Mouse (Mus musculus) heart, embryonic 14.5 days (tissue): Measurements from ENCODE around the gene Mllt6. TPM values are rescaled to one million over a fixed set of nuclear protein-coding genes. Genes with fewer than 3 reads are reported as not detected.

Source experiments
- ATAC-seq: fragments of 200-750 bp; cut with Nextera tagmentation; 2 replicates; pipeline ENCODE4 v1.8.0; 2017; ENCODE audit warnings: low read depth, moderate TSS enrichment; ENCODE audit not compliant: insufficient number of reproducible peaks, insufficient read depth, low FRiP score
- H3K27ac ChIP-seq, 2 experiments: fragments of 200-500 bp in 1 of 2; fragments of 300-500 bp in 1 of 2; sonication (generic) in 1 of 2; replicated peaks in 1 of 2; 2 replicates each; pipeline ENCODE4 v1.5.1; 2012 to 2014; ENCODE audit warnings: low read depth in 2 of 2, low read length in 2 of 2, control low read depth in 1 of 2, mild to moderate bottlenecking in 1 of 2, mixed read lengths in 1 of 2; ENCODE audit not compliant: control insufficient read depth in 1 of 2, insufficient read depth in 1 of 2
- H3K27me3 ChIP-seq: fragments of 300-500 bp; sonication (generic); 2 replicates; pipeline ENCODE4 v1.6.1; 2014; ENCODE audit warnings: mild to moderate bottlenecking, low read length, control low read depth; ENCODE audit not compliant: control insufficient read depth, insufficient read depth
- H3K36me3 ChIP-seq: fragments of 300-500 bp; sonication (generic); 2 replicates; pipeline ENCODE4 v1.6.1; 2014; ENCODE audit warnings: mild to moderate bottlenecking, control low read depth, low read length, mixed read lengths; ENCODE audit not compliant: control insufficient read depth, insufficient read depth
- H3K4me1 ChIP-seq, 2 experiments: fragments of 200-500 bp in 1 of 2; fragments of 300-500 bp in 1 of 2; sonication (generic) in 1 of 2; 2 replicates each; pipeline ENCODE4 v1.6.1; 2012 to 2014; ENCODE audit warnings: low read length in 2 of 2, control low read depth in 1 of 2, mixed read lengths in 1 of 2; ENCODE audit not compliant: control insufficient read depth in 2 of 2, insufficient read depth in 2 of 2
- H3K4me2 ChIP-seq: fragments of 300-500 bp; sonication (generic); 2 replicates; pipeline ENCODE4 v1.6.1; 2014; ENCODE audit warnings: mild to moderate bottlenecking, low read length
- H3K4me3 ChIP-seq, 2 experiments: fragments of 200-500 bp in 1 of 2; fragments of 300-500 bp in 1 of 2; sonication (generic) in 1 of 2; 2 replicates each; pipeline ENCODE4 v1.5.1; 2012 to 2014; ENCODE audit warnings: low read length in 2 of 2, mild to moderate bottlenecking in 2 of 2, control low read depth in 1 of 2, low read depth in 1 of 2, moderate library complexity in 1 of 2; ENCODE audit not compliant: control insufficient read depth in 1 of 2, insufficient read depth in 1 of 2
- H3K9ac ChIP-seq: fragments of 300-500 bp; sonication (generic); 2 replicates; pipeline ENCODE4 v1.6.1; 2014; ENCODE audit warnings: mild to moderate bottlenecking, low read length
- H3K9me3 ChIP-seq: fragments of 300-500 bp; sonication (generic); 2 replicates; pipeline ENCODE4 v1.6.1; 2016; ENCODE audit warnings: low read length, control low read depth; ENCODE audit not compliant: control insufficient read depth
- WGBS: fragments of 180-500 bp; shearing (Covaris S2); extraction: QIAGEN DNeasy Blood & Tissue Kit; methylation state at CpG from one replicate; pipeline ENCODE4 v1.1.7; 2014; 5-methylcytosine and 5-hydroxymethylcytosine counted together
- polyA plus RNA-seq: library from polyadenylated mRNA; unstranded; fragments of >200 nt; fragmentation: Nextera tagmentation; extraction: Ambion mirVana; gene quantifications from 2 replicates; pipeline ENCODE4 v1.2.1, GENCODE M21; 2014

The Mllt6 gene
- polyA plus RNA-seq, 1 experiment from 2014 or later: 3.2 TPM

GRCm38 (mm10) chr11:97680430-97680829 lies 17.2 kb downstream of the Mllt6 start:
- no peak overlapping the region for H3K4me2 ChIP-seq
- H3K9me3 ChIP-seq: no peaks in the 10 kb centered on the region
- H3K36me3 ChIP-seq: peaks cover 78% of the 10 kb centered on the region
- peaks cover 8 to 12% of the 10 kb centered on the region in 2 experiments; a peak in 3 of 4 replicates for H3K4me1 ChIP-seq
- no peak overlapping the region for H3K9ac ChIP-seq
- ATAC-seq: 0 out of 2 replicates have a peak, but pooled peaks have one; percentile 35
- H3K27me3 ChIP-seq: no peaks in the 10 kb centered on the region
- WGBS: 76% methylated on average over 10 of the region's 12 CpGs
- no peak overlapping the region for H3K4me3 ChIP-seq
- H3K27ac ChIP-seq: 0 out of 4 replicates have a peak overlapping the region, but pooled peaks of 1 of the 2 experiments have one; percentile 9

DNA sequence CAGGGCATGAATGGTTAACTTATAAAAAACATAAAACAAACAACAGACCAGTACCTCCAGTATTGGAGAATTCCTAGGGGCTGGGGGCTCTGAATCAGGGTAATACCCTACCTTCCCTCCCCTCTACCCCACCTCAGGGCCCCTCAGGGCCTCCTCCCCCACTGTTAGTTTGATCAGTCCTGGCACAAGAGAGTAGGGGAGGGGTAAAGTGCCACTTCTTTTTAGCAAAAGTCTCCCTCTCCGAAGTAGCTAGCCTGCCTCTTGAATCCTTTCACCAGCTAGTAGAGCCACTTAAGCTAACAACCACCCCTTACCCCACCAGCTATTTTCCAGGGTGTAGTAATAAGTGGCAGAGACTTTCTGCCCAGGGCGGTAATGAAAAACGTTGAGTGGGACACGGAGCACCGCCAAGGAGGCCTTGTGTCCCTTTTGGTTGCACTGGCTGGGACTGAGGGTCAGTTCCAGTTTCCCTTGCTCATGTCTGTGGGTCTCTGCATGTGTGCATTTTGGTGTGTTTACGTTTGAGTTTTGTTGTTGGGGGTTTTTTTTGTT lies 19.4 kb downstream of the Mllt6 start:
- H3K27ac ChIP-seq: no peak overlapping the region
- 54% methylated on average over 6 of the region's 6 CpGs for WGBS
- peaks cover 16 to 21% of the 10 kb centered on the region in 2 experiments for H3K4me1 ChIP-seq
- ATAC-seq: no peak
- no peak overlapping the region for H3K4me3 ChIP-seq
- H3K9me3 ChIP-seq: no peaks in the 10 kb centered on the region
- peaks cover 56% of the 10 kb centered on the region for H3K36me3 ChIP-seq
- no peak overlapping the region for H3K4me2 ChIP-seq
- H3K27me3 ChIP-seq: no peaks in the 10 kb centered on the region
- no peak overlapping the region for H3K9ac ChIP-seq

DNA sequence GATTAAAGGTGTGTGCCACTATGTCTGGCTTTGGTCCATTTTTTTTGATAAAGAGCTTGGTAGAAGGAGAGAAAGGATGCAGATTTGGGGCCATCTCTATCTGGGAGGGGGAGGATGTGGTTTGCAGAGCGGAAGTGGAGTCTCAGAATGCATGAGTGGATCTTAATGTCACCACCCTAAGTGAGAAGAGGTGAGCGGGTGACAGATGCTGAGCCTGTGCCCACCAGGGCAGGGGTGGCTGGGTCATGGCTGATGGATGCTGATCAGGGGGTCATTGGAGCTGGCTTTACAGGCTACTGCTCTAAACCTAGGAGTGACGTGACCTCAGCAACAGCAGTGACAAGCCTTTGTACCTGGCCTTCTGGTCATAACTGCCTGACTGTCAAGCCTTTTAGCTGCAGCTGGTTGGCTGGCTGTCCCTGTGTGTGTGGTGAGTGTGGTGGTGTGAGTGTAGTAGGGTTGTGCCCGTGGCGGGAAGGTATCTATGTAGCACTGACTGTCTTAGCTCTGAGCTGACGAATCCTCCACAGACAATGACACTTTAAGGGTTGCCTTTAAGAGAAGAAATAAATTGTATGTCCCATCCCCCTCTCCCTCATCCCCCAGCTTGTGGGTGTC lies 21.0 kb downstream of the Mllt6 start:
- no peak overlapping the region for H3K27ac ChIP-seq
- H3K27me3 ChIP-seq: no peaks in the 10 kb centered on the region
- no peaks in the 10 kb centered on the region for H3K9me3 ChIP-seq
- H3K4me3 ChIP-seq: no peak overlapping the region
- H3K4me1 ChIP-seq: peaks cover 16 to 21% of the 10 kb centered on the region in 2 experiments
- no peak overlapping the region for H3K9ac ChIP-seq
- H3K4me2 ChIP-seq: no peak overlapping the region
- whole genome bisulfite sequencing: 75% methylated on average over 6 of the region's 6 CpGs
- ATAC-seq: no peak
- peaks cover 48% of the 10 kb centered on the region for H3K36me3 ChIP-seq

- no peak overlapping the region for H3K4me3 ChIP-seq
- peaks cover 16 to 21% of the 10 kb centered on the region in 2 experiments for H3K4me1 ChIP-seq
- WGBS: 37% methylated on average over 7 of the region's 7 CpGs
- peak overlapping the region in 1 of 2 experiments; percentile 58; a peak in 2 of 4 replicates for H3K27ac ChIP-seq
- H3K27me3 ChIP-seq: no peaks in the 10 kb centered on the region
- H3K9ac ChIP-seq: peak overlapping the region; percentile 30; the same call in 1 of the 2 replicates
- ATAC-seq: no peak
- peaks cover 48% of the 10 kb centered on the region for H3K36me3 ChIP-seq
- peak overlapping the region; percentile 73; the same call in 1 of the 2 replicates for H3K4me2 ChIP-seq
- H3K9me3 ChIP-seq: no peaks in the 10 kb centered on the region
These were observed 21.6 kb downstream of the Mllt6 start for GRCm38 (mm10) chr11:97684766-97685165.

GRCm38 (mm10) chr11:97685613-97686321 lies 22.6 kb downstream of the Mllt6 start, which contains the start of gene Cisd3:
Cisd3 (plus strand) TSS chr11:97685826.
- Histone ChIP-seq H3K4me1 (peaks cover 11 to 12% of the 10 kb centered on the region in 2 experiments), H3K27ac (peak within 1 kb of the TSS; percentile 48 to 58), H3K27me3 (no peaks in the 10 kb centered on the region), H3K9me3 (no peaks in the 10 kb centered on the region), H3K4me2 (peak within 1 kb of the TSS; percentile 73), H3K9ac (peak within 1 kb of the TSS; percentile 70), H3K36me3 (peaks cover 48% of the 10 kb centered on the region), H3K4me3 (peak within 1 kb of the TSS; percentile 34 to 39)
- peak; percentile 84 for ATAC-seq
- WGBS: under 1% methylated on average over 43 of the region's 43 CpGs

DNA sequence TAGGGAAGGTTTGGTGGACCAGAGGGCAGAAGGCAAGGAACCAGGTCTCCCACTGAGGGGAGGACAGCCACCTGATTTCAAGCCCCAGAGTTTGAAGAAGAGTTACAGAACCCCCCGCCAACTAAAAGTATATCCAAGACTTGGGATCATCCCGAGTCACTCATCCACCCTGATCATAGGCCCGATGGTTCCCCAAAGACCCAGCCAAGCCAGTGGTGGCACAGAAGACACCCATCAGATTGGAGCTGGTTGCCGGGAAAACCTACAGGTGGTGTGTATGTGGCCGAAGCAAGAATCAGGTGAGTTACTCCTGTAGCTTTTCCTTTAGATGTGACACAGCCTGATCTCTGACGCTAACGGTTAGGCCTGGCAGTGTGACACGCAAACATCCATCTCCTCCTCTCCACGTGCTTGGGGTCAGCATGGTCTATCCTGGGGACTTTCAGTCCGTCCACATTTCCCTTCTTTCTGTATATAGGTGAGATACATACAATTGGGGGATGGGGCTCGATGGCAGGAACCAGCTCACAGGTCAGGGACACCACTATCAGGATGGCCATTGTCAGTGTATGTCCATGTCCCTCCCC lies 23.2 kb downstream of the Mllt6 start:
- no peak for ATAC-seq
- WGBS: 73% methylated on average over 11 of the region's 11 CpGs
- Histone ChIP-seq H3K9ac (peak overlapping the region; percentile 70), H3K27ac (peak overlapping the region in 1 of 2 experiments; percentile 58; a peak in 1 of 4 replicates), H3K4me2 (peak overlapping the region; percentile 73), H3K4me3 (peak overlapping the region; percentile 34 to 39), H3K4me1 (peaks cover 11 to 12% of the 10 kb centered on the region in 2 experiments), H3K9me3 (no peaks in the 10 kb centered on the region), H3K27me3 (no peaks in the 10 kb centered on the region), H3K36me3 (peaks cover 48% of the 10 kb centered on the region)

DNA sequence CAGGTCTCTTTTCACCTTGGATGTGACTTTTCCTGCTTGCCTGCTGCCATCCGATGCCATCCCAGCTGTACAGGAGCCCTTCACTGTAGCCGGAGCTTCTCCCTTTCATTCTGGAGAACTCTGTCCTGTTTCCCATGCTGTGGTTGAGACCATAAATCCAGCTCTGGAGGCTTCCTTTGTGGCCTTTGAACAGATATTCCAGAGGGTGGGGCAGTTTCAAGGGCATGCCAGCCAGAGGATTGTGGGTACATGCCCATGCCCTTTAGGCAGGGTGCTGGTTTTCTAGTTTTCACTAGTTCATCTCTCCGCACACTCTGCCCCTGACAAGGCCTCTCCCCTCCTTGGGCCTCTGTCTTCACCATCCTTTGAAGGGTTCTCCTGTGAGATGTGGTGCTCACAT lies 23.8 kb downstream of the Mllt6 start:
- Histone ChIP-seq H3K9me3 (no peaks in the 10 kb centered on the region), H3K4me3 (no peak overlapping the region), H3K27me3 (no peaks in the 10 kb centered on the region), H3K27ac (no peak overlapping the region), H3K4me2 (0 out of 2 replicates have a peak overlapping the region, but pooled peaks have one; percentile 73), H3K9ac (peak overlapping the region; percentile 35), H3K36me3 (peaks cover 48% of the 10 kb centered on the region), H3K4me1 (peaks cover 11 to 12% of the 10 kb centered on the region in 2 experiments)
- 82% methylated on average over 3 of the region's 3 CpGs for WGBS
- no peak for ATAC-seq
